Mouse (Mus musculus): ENCODE results near the gene Srebf1. TPM values are rescaled to one million over a fixed set of nuclear protein-coding genes. Genes with fewer than 3 reads are reported as not detected.

Srebf1 gene
- polyA plus RNA-seq, 1 experiment from 2014 or later: 39.7 TPM

- no peaks in the 10 kb centered on the region for H3K27me3 ChIP-seq (replicated peaks)
- WGBS: 63% methylated on average over 8 of the region's 8 CpGs
- no peak overlapping the region for H3K4me2 ChIP-seq
- peaks cover 41% of the 10 kb centered on the region for H3K4me1 ChIP-seq (replicated peaks)
- H3K9ac ChIP-seq: peak overlapping the region; percentile 51; the same call in 1 of the 2 replicates
- H3K27ac ChIP-seq (ENCODE audit: poor library complexity, severe bottlenecking): peak overlapping the region; percentile 69
- no peak overlapping the region for H3K4me3 ChIP-seq
- ATAC-seq (ENCODE audit: insufficient number of reproducible peaks, low FRiP score): no peak
- peaks cover 18% of the 10 kb centered on the region for H3K36me3 ChIP-seq
- H3K9me3 ChIP-seq (replicated peaks): no peaks in the 10 kb centered on the region
These were observed 10.9 kb upstream of the Srebf1 start for GRCm38 (mm10) chr11:60233235-60233634.

- ATAC-seq (ENCODE audit: insufficient number of reproducible peaks, low FRiP score): no peak
- no peak overlapping the region for H3K4me2 ChIP-seq
- 0 out of 2 replicates have a peak overlapping the region, but pooled peaks have one; percentile 1 for H3K9ac ChIP-seq
- H3K4me1 ChIP-seq (replicated peaks): peaks cover 47% of the 10 kb centered on the region
- H3K9me3 ChIP-seq (replicated peaks): no peaks in the 10 kb centered on the region
- peak overlapping the region; percentile 69; the same call in 1 of the 2 replicates for H3K27ac ChIP-seq (ENCODE audit: poor library complexity, severe bottlenecking)
- no peaks in the 10 kb centered on the region for H3K27me3 ChIP-seq (replicated peaks)
- no peak overlapping the region for H3K4me3 ChIP-seq
- peaks cover 18% of the 10 kb centered on the region for H3K36me3 ChIP-seq
- 78% methylated on average over 14 of the region's 14 CpGs for WGBS
These were observed 10.2 kb upstream of the Srebf1 start for GRCm38 (mm10) chr11:60232441-60233058.

- H3K4me3 ChIP-seq: no peak overlapping the region
- no peaks in the 10 kb centered on the region for H3K9me3 ChIP-seq (replicated peaks)
- peaks cover 13% of the 10 kb centered on the region for H3K36me3 ChIP-seq
- H3K9ac ChIP-seq: no peak overlapping the region
- H3K27ac ChIP-seq (ENCODE audit: poor library complexity, severe bottlenecking): no peak overlapping the region
- no peaks in the 10 kb centered on the region for H3K27me3 ChIP-seq (replicated peaks)
- no peak overlapping the region for H3K4me2 ChIP-seq
- H3K4me1 ChIP-seq (replicated peaks): peaks cover 47% of the 10 kb centered on the region
- no peak for ATAC-seq (ENCODE audit: insufficient number of reproducible peaks, low FRiP score)
- WGBS: 49% methylated on average over 4 of the region's 4 CpGs
These were observed 9.6 kb upstream of the Srebf1 start for GRCm38 (mm10) chr11:60231951-60232350.

- 79% methylated on average over 3 of the region's 3 CpGs for WGBS
- Histone ChIP-seq H3K4me2 (no peak overlapping the region), H3K9ac (no peak overlapping the region), H3K4me3 (no peak overlapping the region), H3K4me1 (replicated peaks) (peaks cover 47% of the 10 kb centered on the region), H3K27me3 (replicated peaks) (no peaks in the 10 kb centered on the region), H3K27ac (ENCODE audit: poor library complexity, severe bottlenecking) (no peak overlapping the region), H3K9me3 (replicated peaks) (no peaks in the 10 kb centered on the region), H3K36me3 (peaks cover 9% of the 10 kb centered on the region)
- no peak for ATAC-seq (ENCODE audit: insufficient number of reproducible peaks, low FRiP score)
These were observed 8.9 kb upstream of the Srebf1 start for GRCm38 (mm10) chr11:60231326-60231725.

GRCm38 (mm10) chr11:60230512-60230911 lies 8.1 kb upstream of the Srebf1 start:
- H3K9ac ChIP-seq: no peak overlapping the region
- H3K4me2 ChIP-seq: no peak overlapping the region
- H3K4me3 ChIP-seq: no peak overlapping the region
- H3K9me3 ChIP-seq (replicated peaks): no peaks in the 10 kb centered on the region
- peaks cover 9% of the 10 kb centered on the region for H3K36me3 ChIP-seq
- ATAC-seq (ENCODE audit: insufficient number of reproducible peaks, low FRiP score): no peak
- H3K27me3 ChIP-seq (replicated peaks): no peaks in the 10 kb centered on the region
- WGBS: 86% methylated on average over 7 of the region's 7 CpGs
- H3K4me1 ChIP-seq (replicated peaks): peaks cover 53% of the 10 kb centered on the region
- no peak overlapping the region for H3K27ac ChIP-seq (ENCODE audit: poor library complexity, severe bottlenecking)

- Histone ChIP-seq H3K4me2 (no peak overlapping the region), H3K4me1 (replicated peaks) (peaks cover 53% of the 10 kb centered on the region), H3K9ac (no peak overlapping the region), H3K9me3 (replicated peaks) (no peaks in the 10 kb centered on the region), H3K4me3 (no peak overlapping the region), H3K36me3 (peaks cover 9% of the 10 kb centered on the region), H3K27me3 (replicated peaks) (no peaks in the 10 kb centered on the region), H3K27ac (ENCODE audit: poor library complexity, severe bottlenecking) (no peak overlapping the region)
- no peak for ATAC-seq (ENCODE audit: insufficient number of reproducible peaks, low FRiP score)
- 77% methylated on average over 13 of the region's 13 CpGs for WGBS
These were observed 7.4 kb upstream of the Srebf1 start for GRCm38 (mm10) chr11:60229821-60230220.

GRCm38 (mm10) chr11:60228525-60228924 lies 6.1 kb upstream of the Srebf1 start:
- peak overlapping the region; percentile 66 for H3K27ac ChIP-seq (ENCODE audit: poor library complexity, severe bottlenecking)
- WGBS: 36% methylated on average over 3 of the region's 3 CpGs
- ATAC-seq (ENCODE audit: insufficient number of reproducible peaks, low FRiP score): no peak
- no peak overlapping the region; the same call in 1 of the 2 replicates for H3K9ac ChIP-seq
- no peaks in the 10 kb centered on the region for H3K9me3 ChIP-seq (replicated peaks)
- no peaks in the 10 kb centered on the region for H3K27me3 ChIP-seq (replicated peaks)
- peaks cover 54% of the 10 kb centered on the region for H3K4me1 ChIP-seq (replicated peaks)
- peaks cover 9% of the 10 kb centered on the region for H3K36me3 ChIP-seq
- no peak overlapping the region for H3K4me2 ChIP-seq
- H3K4me3 ChIP-seq: no peak overlapping the region

GRCm38 (mm10) chr11:60225874-60226273 lies 3.5 kb upstream of the Srebf1 start:
- 66% methylated on average over 1 of the region's 1 CpGs for WGBS
- peaks cover 9% of the 10 kb centered on the region for H3K36me3 ChIP-seq
- H3K4me2 ChIP-seq: no peak overlapping the region
- ATAC-seq (ENCODE audit: insufficient number of reproducible peaks, low FRiP score): no peak
- H3K27me3 ChIP-seq (replicated peaks): no peaks in the 10 kb centered on the region
- H3K4me3 ChIP-seq: no peak overlapping the region
- H3K27ac ChIP-seq (ENCODE audit: poor library complexity, severe bottlenecking): no peak overlapping the region
- H3K4me1 ChIP-seq (replicated peaks): peaks cover 50% of the 10 kb centered on the region
- no peak overlapping the region for H3K9ac ChIP-seq
- no peaks in the 10 kb centered on the region for H3K9me3 ChIP-seq (replicated peaks)

- WGBS: 54% methylated on average over 4 of the region's 4 CpGs
These were observed 2.3 kb upstream of the Srebf1 start for GRCm38 (mm10) chr11:60224676-60225075.

GRCm38 (mm10) chr11:60222085-60222468 lies 304 bp downstream of the Srebf1 start:
- WGBS: 56% methylated on average over 3 of the region's 3 CpGs
- Histone ChIP-seq H3K27me3 (replicated peaks) (no peaks in the 10 kb centered on the region), H3K9ac (0 out of 2 replicates have a peak overlapping the region, but pooled peaks have one; percentile 38), H3K36me3 (peaks cover 16% of the 10 kb centered on the region), H3K9me3 (replicated peaks) (no peaks in the 10 kb centered on the region), H3K4me2 (peak overlapping the region; percentile 77), H3K27ac (ENCODE audit: poor library complexity, severe bottlenecking) (peak overlapping the region; percentile 93; the same call in 1 of the 2 replicates), H3K4me3 (peak overlapping the region; percentile 48), H3K4me1 (replicated peaks) (peaks cover 57% of the 10 kb centered on the region)
- no peak for ATAC-seq (ENCODE audit: insufficient number of reproducible peaks, low FRiP score)

More at GRCm38 (mm10) chr11:60224676-60225075, 2.3 kb upstream of the Srebf1 start:
- H3K9me3 ChIP-seq (replicated peaks): no peaks in the 10 kb centered on the region
- H3K4me2 ChIP-seq: no peak overlapping the region
- H3K27ac ChIP-seq (ENCODE audit: poor library complexity, severe bottlenecking): no peak overlapping the region
- no peaks in the 10 kb centered on the region for H3K27me3 ChIP-seq (replicated peaks)
- H3K4me3 ChIP-seq: no peak overlapping the region
- H3K9ac ChIP-seq: no peak overlapping the region
- H3K4me1 ChIP-seq (replicated peaks): peaks cover 51% of the 10 kb centered on the region
- peaks cover 5% of the 10 kb centered on the region for H3K36me3 ChIP-seq
- ATAC-seq (ENCODE audit: insufficient number of reproducible peaks, low FRiP score): no peak

- H3K36me3 ChIP-seq: peaks cover 16% of the 10 kb centered on the region
- no peak overlapping the region for H3K4me2 ChIP-seq
- no peak overlapping the region for H3K27ac ChIP-seq (ENCODE audit: poor library complexity, severe bottlenecking)
- no peak overlapping the region for H3K4me3 ChIP-seq
- no peak overlapping the region for H3K9ac ChIP-seq
- peaks cover 61% of the 10 kb centered on the region for H3K4me1 ChIP-seq (replicated peaks)
- H3K27me3 ChIP-seq (replicated peaks): no peaks in the 10 kb centered on the region
- ATAC-seq (ENCODE audit: insufficient number of reproducible peaks, low FRiP score): no peak
- no peaks in the 10 kb centered on the region for H3K9me3 ChIP-seq (replicated peaks)
- WGBS: 92% methylated on average over 6 of the region's 6 CpGs
These were observed 956 bp downstream of the Srebf1 start for GRCm38 (mm10) chr11:60221425-60221824.

Data from heart, embryonic 12.5 days (tissue).